Mouse (Mus musculus) adrenal gland (tissue): ENCODE measurements around the gene Yod1.

Source experiments
- intact Hi-C: fragments of 180-260 bp; cut with DNase I; formaldehyde crosslinking; loops from one replicate; pipeline ENCODE4 v1.15.1; 2025
- long read RNA-seq, 2 experiments: library from polyadenylated mRNA; unstranded; transcript quantifications; one replicate each; pipeline ENCODE4 v2.0.0; 2020; ENCODE audit warnings: borderline replicate concordance in 1 of 2; ENCODE audit not compliant: insufficient replicate concordance in 1 of 2

Yod1 gene
- long read RNA-seq, experiment 1, partial matches to known transcripts: 0 of 18 reads
- long read RNA-seq, experiment 1, other reads (novel, unspliced or antisense): 18 of 18 reads
- long read RNA-seq, experiment 2, partial matches to known transcripts: 0 of 29 reads
- long read RNA-seq, experiment 2, other reads (novel, unspliced or antisense): 29 of 29 reads

DNA sequence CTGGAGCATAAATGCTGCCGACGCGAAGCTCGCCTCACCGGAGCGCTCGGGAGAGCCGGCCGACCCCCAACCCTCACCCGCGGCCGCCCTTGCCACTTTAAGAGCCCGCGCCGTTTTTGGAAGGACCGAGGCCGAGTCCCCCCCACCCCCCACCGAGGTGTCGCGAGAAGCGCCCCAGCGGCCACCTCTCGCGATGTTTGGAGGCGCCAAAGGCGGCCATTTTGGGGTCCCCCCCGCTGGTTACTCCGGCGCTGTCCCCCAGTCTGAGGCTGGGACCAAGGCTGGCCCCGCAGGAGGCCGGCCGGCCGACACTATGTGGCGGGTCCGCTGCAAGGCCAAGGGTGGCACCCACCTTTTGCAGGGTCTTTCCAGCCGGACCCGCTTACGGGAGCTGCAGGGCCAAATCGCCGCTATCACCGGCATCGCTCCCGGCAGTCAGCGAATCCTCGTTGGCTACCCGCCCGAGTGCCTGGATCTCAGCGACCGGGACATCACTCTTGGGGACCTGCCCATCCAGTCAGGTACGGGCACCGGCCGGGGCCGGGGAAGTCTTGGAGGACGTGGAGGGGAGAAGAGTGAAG is at the start of gene Yod1:
Gene Yod1 (plus strand): TSS at position 37 of the 581 bp plus-strand sequence.
- intact Hi-C loops: loop anchor here (5.0 to 10.0 kb wide), 2 partner anchors 60 to 337 kb away; no protein-coding TSS in a partner anchor

DNA sequence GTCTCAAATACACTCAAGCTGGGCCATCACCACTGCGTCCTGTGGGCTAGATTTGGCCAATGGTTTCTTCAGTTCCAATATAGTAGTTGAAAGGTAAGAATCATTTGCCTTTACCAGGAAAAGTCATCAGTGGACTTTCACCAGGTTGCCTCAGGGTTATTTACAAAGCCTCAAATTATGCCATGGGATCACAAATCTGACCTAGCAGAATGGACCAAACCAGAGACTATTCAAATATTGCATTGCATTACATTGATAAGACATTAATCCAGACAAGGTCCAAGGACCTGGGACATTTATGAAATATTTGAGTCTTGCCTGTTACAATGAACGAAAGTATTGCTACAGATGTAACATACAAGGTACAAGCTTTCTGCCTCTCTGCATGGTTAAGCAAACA is 38.6 kb upstream of the Yod1 start:
- intact Hi-C loops: no loop called here

DNA sequence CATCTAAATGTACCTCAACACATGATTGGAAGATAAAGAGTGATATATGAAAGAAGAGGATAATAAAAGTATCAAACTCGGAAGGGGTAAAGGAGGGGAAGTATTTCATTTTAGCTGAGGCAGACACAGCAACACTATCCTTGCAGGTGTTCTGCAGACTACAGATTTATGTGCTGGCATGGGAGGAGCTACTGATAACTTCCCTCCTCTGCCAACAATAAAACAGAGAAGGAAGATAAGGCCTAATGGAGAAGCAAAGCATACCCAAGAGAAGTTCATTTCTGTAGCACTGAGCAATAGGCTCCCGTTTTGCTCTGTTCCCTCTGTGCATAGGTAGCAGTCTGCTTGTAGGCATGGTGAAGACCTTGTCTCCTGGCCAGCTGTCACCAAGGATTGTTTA is 36.1 kb upstream of the Yod1 start:
- intact Hi-C loops: no loop called here

DNA sequence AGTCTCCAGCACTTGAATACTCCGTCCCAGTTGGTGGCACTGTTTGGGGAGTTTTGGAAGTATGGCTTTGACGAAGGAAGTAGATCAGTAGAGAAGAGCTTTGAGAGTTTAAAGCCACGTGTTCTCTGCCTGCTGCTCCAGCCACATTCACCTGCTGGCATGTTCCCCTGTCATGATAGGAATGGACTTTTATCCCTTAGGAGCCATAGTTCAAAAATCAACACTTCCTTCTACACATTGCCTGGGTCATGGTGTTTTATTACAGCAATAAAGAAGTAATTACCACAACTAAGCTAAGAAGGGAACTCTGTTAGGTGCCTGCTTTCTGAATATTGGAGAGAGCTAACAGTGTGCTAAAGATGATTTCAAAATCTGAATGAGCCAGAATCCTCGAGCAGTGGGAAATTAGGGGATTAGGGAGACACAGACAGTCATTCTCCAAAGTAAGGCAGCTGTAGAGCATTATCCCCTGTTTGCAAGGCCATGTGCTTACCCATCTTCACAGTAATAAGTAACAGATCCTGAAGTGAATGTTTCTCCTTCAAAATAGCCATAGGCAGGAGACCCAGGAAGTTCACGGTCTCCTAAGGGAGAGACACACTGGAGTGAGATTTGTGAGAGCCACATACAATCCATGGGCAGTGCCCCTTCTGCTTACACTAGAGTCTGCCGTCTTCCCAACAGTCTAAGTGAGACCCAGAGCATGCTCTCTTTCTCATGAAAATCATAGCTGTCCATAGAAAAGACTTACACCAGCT is 35.3 kb upstream of the Yod1 start:
- intact Hi-C loops: no loop called here

DNA sequence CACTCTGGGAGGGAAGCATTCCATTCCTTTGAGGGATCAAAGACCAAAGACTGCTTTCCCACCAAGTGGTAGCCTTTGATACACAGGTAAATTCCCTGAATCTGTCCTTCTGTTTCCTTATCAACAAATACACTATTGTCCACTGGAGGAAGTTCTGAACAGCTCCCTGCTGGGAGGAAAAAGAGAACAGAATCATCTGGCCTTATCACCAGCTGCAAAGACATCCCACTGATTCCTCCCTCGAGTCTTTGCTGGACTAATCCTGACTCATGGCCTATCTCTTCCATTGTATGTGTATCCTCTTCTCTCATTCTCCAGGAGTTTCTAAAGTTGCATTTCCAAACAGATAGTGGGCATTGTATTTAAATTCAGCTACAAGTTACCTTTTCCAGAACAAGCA is 33.2 kb upstream of the Yod1 start:
- intact Hi-C loops: no loop called here

DNA sequence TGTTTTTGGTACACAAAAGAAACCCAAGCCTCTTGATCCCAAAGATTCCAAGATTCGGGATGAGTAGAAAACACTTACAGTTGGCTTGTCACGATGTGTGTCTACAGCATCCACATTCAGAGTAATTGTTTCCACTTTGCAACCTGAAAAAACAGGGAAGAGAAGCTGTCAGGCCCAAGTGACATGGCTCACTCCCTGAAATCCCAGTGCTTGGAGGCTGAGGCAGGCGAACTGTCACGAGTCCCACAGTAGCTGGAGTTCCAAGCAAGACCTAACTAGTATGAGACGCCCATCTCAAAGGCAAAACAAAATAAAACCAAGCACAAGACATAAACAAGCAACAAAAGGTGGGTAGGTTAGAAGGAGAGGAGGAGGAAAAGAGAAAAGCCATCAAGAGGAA is 18.5 kb upstream of the Yod1 start:
- intact Hi-C loops: no loop called here

DNA sequence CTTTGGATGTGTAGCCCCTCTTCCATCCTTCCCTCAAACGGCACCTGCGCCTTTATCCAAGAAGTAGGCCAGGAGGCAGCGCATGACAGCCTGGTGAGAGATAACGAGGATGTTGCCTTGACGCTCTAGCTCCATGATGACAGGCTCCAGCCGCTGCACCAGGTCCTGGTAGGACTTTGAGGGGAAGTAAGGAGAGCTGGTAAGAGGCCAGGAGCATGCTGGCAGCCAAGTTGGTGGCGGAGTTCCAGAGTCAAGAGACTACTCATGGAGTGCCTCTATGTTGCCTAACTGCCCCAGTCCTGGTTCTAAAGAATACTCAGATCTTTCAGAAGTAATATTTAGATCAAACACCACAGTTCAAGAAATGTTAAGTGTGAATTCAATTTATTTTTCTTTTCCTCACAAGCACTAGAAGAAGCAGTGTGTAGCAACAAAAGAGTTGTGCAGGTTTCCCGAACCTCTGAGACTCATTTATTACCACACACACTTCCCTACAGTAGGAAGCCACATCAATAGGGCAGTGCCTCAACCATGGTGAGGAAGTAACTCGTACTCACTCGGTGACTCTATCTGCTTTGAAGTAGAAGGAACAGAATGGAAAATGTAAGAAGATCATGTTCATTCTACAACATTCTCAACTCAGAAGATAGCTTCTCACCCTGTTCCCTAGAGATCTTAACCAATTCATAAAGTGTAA is 17.0 kb upstream of the Yod1 start:
- intact Hi-C loops: no loop called here

DNA sequence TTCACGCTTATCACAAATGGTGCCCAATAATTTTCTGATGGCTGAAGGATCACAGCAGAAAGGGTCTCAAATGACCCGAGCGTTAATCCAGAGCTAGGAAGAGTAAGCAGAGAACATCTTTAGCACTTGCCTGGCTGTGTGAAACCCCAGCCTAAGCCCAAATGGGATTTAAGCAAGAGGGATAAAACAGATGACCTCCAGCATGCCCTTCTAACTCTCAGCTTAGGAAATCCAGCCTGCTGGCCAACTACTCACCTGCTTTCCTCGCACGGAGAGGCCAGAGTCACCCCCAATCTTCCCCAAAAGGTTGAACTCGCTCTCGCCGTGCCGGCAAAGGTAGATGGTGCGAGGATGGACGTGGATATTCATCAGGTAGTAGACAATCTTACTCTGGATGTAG is 15.2 kb upstream of the Yod1 start:
- intact Hi-C loops: no loop called here

DNA sequence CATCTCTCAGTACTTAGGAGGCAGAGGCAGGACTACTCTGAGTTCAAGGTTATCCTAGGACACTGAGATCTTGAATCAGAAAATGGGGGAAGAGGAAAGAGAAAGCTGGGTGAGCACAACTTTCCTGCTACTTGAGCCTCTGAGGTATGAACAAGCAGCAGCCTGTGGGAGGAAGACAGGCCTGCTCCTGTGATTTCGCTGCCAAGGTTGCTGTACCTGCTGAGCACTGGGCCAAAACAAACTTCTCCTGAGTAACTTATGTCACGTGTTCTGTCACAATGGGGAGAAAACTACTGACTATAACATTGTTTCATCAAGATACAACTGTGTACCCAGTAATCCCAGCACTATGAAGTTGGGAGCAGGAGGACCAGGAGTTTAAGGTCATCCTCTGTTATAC is 13.5 kb upstream of the Yod1 start:
- intact Hi-C loops: no loop called here

DNA sequence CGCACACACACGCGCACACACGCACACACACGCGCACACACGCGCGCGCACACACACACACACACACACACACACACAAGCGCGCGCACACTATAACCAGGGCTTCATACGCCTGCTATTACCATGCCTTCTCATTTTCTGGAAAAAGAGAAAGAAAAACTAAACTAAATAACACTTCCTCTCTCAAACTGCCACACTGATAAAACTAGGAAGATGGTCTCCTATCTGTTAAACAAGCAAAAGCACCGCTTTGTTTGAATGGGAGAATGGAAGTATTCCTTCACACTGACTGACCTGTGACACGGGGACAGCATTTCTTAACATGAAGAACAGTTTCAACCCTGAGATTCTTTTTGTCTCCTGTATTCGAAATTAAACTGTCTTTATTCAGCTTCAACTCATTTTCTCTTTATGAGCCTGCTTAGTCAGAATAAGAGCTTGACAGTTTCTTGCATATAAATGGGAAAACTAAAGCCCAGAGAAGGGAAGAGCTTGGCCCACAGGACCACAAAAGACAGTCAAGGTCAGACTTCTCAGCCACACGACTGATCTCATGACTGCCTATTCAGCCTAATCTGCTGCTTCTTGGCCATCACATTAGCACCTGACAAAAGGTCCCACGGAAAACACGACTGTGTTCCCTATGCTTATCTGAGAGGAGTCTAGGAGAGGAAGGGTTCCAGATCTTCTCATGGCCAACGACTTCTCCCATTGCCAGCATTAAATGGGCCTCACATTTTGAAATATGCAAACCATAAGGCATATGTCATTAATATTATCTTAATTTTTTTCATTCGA is 6.6 kb upstream of the Yod1 start:
- intact Hi-C loops: loop anchor here (10.0 kb wide), 1 partner anchor 344 kb away; no protein-coding TSS in a partner anchor

DNA sequence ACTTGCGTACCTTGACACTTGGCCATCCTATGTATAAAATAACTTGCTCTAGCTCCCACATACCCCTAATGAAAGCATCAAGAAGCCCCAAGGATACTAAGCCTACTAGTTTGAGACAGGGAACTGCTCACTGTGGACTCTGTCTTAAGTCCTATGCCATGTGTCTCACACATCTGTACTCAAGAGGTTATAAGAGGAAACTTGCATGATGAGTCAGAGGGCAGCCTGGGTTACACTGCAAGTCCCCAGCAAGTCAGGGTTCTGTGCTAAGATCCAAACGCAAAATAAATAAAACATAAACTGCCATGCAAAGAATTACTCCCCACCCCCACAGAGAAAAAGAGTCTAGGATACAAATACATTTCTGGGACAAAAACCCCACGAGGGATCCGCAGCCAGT is 3.1 kb upstream of the Yod1 start:
- intact Hi-C loops: loop anchor here (10.0 kb wide), 1 partner anchor 341 kb away; no protein-coding TSS in a partner anchor

DNA sequence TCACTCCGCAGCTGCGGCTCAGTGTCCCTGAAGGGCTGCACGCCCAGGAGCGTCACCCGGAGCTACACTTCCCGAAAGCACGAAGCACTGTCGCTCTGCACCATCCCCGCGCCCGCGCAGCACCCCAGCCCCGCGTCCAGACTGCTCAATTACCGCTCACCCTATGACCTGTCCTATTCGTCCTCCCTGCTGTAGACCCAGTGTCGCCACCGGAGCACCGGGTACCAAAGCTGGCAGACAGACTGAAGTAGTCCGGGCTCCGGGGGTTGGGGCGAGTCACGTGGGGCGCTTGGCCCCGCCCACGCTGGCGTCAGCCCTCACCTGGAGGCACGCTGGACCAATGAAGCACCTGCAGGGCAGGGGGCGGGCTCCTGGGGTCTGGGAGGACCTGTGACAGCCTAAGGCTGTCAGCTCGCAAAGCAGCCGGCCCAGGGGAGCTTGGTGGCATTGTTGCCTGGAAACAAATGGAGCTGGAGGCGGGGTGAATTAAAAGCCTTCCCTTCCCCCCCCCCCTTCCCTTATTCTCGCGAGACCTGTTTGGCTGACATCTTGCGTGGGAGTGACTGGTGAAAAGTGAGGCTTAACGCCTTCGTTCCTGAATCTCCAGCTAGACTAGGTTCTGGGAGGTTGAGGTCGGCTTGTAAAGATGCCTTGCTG is 1.4 kb upstream of the Yod1 start, which contains the start of gene Gm29427:
Gene Gm29427 (minus strand): TSS at position 239 of the 657 bp plus-strand sequence.
- intact Hi-C loops: loop anchor here (5.0 to 10.0 kb wide), 2 partner anchors 62 to 339 kb away; no protein-coding TSS in a partner anchor

DNA sequence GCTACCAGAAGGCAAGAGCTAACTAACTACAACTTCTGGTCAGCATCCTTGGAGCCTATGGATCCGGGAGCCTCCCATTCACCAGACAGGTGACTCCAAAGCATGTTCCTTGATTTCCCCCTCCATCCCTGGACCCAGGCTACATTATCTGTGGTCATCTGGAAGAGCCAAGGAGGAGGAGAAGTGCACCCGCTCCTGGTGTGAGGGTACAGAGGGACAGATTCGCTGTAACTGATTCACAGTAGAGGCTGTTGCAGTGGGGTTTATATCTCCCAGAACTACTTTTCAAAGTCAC is 962 bp upstream of the Yod1 start:
- intact Hi-C loops: loop anchor here (5.0 to 10.0 kb wide), 2 partner anchors 61 to 339 kb away; no protein-coding TSS in a partner anchor

DNA sequence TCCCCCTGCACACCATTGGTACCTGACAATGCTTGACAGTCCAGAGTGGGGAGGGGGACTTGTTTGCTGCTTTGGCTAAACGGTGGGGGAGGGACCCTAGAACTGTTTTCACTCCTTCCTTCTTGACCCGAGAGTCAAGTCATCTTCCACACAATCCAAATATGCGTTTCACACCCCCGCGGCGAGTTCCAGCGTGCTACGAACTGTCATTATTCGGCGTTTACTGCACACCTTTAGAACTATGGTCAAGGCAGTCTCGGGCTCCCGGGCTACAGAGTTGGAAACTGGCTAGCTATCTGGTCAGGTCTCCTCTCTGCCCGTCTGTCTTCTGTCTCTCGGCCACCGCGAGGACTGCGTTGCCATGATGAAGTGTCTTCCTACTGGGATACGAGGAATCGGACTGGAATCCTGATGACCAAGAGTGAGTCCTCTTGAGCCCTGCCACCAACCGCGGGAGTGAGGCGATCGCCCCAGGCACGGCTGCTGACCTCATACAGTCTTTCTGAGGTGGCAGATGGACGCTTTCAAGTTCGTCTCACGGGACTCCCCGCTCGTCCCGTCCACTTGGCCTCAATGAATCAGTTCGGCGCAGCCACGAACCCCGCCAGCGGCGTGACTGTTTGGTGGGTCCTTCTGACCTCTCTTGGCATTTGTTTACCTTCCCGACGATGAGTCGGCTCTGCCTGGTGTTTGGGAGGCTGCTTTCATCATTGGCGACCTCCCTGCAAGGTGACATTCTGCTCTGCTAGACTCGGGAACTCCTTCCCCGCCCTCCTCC is 425 bp upstream of the Yod1 start:
- intact Hi-C loops: loop anchor here (5.0 to 10.0 kb wide), 2 partner anchors 61 to 338 kb away; no protein-coding TSS in a partner anchor

DNA sequence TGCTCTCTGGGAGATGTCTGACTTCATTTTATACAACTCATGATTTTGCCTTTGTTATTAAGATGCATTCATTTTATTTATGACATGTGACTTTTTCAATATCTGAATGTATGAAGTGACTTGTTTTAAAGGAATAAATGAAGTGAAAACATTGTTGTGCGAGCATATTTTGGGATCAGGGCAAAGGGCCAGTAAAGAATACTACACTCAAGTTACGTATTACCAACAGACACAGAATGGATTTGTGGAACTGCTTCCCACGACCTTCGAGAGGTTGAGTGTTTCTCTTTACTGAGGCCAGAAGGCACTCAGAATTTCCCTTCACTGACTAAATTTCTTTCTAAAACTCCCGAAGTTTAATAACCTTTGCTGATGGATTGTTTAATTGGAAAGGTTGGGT is 7.1 kb downstream of the Yod1 start:
- intact Hi-C loops: no loop called here

DNA sequence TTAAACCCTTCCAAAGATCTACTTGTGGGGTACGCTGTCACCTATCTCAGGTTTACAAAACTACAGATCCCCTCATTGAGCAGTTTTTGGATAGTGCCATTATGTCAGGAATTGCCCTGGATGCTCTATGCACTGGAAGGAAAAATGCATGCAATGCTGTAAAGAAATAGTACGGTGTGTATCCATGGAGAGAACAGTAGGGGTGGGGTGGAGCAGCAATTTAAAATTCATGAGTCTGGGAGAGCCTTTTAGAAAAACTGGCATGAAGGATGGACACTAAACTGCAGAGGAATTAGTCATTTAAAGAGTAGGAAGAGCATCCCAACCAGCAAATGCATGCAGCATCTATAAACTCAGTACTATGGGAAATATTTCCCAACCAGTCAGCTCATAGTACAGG is 9.3 kb downstream of the Yod1 start:
- intact Hi-C loops: no loop called here

DNA sequence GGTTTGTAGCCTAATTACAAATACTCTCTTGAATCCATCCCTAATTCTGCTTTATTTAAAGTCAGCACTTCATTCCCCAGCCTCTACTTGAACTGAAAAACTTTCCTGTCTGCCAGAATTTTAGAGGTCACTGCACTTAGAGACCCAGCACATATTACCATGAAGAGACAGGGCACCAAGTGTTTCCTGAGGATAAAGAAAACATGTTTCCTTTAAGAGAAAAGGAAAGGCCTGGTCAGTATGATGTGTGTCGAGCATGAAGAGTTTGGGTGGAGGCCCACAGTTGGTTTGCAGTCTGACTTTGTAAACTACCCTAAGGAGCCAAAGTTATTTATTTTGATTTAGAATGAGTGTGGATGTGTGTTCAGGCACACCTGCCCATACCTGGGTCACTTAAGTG is 10.9 kb downstream of the Yod1 start:
- intact Hi-C loops: no loop called here

DNA sequence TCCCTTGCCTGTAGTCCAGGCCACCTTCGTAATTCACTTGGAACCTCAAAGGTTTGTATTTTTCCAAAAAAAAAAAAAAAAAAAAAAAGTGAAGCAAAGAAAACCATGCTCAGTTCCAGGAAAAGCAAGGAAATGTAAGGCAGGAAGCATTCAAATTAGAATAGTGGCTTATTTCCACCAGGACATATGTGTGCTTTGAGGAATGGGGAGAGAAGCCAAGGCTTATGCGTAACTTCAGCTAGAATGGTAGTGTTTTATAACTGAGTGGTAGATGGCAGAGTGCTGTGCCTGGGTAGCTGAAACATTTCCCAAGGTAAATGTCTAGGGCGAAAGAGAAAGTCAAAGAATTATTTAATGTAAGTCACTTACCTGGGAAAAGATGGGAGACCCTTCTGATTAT is 11.6 kb downstream of the Yod1 start:
- intact Hi-C loops: no loop called here

DNA sequence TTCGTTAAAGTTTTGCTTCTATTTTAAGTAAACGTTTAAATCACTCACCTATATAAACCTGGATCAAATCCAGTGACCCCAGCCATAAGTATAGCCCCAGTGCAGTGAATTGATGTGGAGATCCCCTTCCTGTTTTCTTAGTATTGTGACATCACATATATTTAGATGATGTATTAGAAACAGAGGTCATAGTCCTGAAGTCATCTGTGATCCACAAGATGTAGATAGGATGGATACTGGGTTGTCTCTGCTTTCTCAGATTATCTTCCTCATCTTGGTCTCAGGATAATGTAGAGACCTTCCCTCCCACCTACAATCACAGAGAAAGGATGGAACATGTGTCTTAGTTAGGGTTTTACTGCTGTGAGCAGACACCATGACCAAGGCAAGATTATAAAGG is 12.0 kb downstream of the Yod1 start, which contains the start of gene Pfkfb2:
Gene Pfkfb2 (minus strand): TSS at position 101 of the 400 bp plus-strand sequence.
- intact Hi-C loops: no loop called here
